Mouse (Mus musculus) megakaryocyte, embryonic 14.5 days (primary cell): ENCODE measurements at regions not wholly inside any gene's neighbourhood (a gene's known extent, or its start where the extent isn't known, plus 50 kb on each side); places are given as distances from the start of the nearest gene placed in this dataset.

Experiments
- H3K27me3 ChIP-seq: replicated peaks from 2 replicates; pipeline ENCODE3; 2012; ENCODE audit warnings: inconsistent platforms
- H3K36me3 ChIP-seq: replicated peaks from 2 replicates; pipeline ENCODE3; 2012; ENCODE audit warnings: low read length, inconsistent platforms, mixed read lengths
- H3K4me1 ChIP-seq: 2 replicates; pipeline ENCODE4 v1.6.1; 2012; ENCODE audit warnings: inconsistent platforms
- H3K4me3 ChIP-seq: replicated peaks from 2 replicates; pipeline ENCODE3; 2012; ENCODE audit warnings: moderate library complexity, mild to moderate bottlenecking, inconsistent platforms
- H3K9me3 ChIP-seq: 2 replicates; pipeline ENCODE4 v1.6.1; 2012; ENCODE audit warnings: inconsistent platforms
- FLI1 ChIP-seq: IDR thresholded peaks from 2 replicates; pipeline ENCODE4 v1.6.1; 2012; ENCODE audit warnings: low read length, inconsistent platforms, mixed read lengths
- GATA1 ChIP-seq: IDR thresholded peaks from 3 replicates; pipeline ENCODE4 v1.6.1; 2012; ENCODE audit warnings: mixed read lengths, low read length, inconsistent platforms, borderline replicate concordance

DNA sequence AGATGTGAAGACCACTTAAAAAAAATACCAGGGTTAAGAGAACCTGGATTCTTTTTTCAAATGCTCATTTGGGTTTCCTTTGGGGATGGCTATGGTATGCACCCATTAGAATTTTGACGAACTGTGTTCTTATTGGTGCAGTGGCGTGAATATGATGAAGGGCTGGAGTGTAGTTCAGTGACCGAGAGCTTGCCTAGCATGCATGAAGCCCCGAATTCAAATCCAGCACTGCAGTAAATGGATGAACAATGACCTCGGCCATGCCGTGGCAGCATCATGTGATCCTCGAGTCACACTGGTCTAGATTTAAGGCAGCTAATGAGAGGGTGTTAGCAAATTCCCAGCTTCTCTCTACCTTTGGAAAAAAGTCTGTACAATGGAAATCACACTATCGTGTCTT is 286.4 kb upstream of the Ubash3b start:
- no peaks in the 10 kb centered on the region for H3K9me3 ChIP-seq
- H3K36me3 ChIP-seq: no peaks in the 10 kb centered on the region
- no peaks in the 10 kb centered on the region for H3K4me1 ChIP-seq
- TF ChIP-seq GATA1: no peak
- TF ChIP-seq FLI1: no peak
- peaks cover 3% of the 10 kb centered on the region for H3K27me3 ChIP-seq
- no peak overlapping the region for H3K4me3 ChIP-seq

DNA sequence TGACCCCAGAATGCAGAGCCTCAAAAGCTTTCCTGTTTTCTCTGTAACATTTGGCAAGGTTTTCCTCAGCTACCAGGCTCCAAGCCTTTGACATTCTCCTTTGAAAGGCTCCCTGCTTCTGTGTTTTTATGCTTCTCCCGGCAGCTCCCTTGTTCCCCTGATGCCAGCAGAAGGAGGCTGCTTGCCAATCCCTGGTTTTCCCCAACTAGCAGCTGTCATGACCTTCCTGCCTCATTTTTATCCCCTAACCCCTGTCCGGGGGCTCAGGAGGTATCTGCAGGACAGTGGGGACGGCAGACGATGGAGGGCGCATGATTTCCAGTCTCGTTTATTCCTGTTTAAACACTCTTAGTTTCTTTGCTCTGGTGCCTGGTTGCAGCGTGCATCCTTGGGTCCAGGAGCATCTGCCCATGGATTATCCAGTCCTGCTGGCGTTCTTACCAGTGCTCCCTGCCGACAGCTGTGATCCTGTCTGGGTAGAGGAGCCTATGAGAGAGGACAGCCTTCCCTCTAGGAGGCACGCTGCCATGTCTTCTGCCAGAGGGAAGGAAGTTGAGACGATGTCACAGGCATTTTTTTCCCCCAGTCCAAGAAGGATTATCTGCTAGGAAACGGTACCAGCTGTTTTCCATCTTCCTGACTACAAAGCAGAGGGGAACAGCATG is 285.8 kb upstream of the Ubash3b start:
- no peak overlapping the region for H3K4me3 ChIP-seq
- H3K36me3 ChIP-seq: no peaks in the 10 kb centered on the region
- TF ChIP-seq GATA1 (no peak), FLI1 (no peak)
- H3K9me3 ChIP-seq: no peaks in the 10 kb centered on the region
- peaks cover 3% of the 10 kb centered on the region for H3K27me3 ChIP-seq
- H3K4me1 ChIP-seq: no peaks in the 10 kb centered on the region

DNA sequence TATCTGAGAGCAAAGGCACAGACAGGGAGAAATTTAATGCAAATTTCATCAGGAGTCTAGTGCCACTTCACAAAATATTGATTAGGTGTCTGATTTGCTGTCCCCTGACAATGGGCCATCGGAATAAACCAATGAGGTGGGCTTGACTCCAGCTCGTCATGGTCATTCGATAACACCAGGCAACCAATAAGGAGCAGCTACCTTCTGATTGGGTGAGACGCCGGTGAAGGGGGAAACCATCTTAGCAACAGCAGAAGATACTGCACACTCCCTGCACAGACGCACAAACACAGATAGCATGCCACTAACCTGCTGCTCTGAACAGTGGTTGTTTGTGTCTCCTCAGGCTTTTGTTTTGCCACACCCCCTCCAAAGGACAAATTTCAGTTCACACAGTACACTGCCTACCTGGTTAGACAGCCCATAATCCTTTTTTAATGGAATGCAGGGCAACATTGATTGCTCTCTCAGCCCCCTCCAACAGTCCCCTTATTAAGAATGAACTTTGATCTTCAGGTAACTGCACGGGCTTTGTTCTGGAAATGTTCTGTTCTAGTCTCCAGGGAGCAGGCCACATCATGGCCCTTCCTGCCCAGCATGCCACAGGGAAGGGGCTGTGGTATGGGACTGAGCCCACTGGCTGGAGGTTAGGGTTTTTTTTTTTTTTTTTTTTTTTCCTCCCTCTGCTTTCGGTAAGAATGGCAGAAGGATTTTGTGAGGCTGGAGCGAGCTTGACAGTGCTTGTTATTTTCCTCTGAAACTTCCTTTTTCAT is 285.1 kb upstream of the Ubash3b start:
- no peak overlapping the region for H3K4me3 ChIP-seq
- peaks cover 3% of the 10 kb centered on the region for H3K27me3 ChIP-seq
- TF ChIP-seq FLI1 (no peak), GATA1 (no peak)
- H3K36me3 ChIP-seq: no peaks in the 10 kb centered on the region
- no peaks in the 10 kb centered on the region for H3K9me3 ChIP-seq
- no peaks in the 10 kb centered on the region for H3K4me1 ChIP-seq

DNA sequence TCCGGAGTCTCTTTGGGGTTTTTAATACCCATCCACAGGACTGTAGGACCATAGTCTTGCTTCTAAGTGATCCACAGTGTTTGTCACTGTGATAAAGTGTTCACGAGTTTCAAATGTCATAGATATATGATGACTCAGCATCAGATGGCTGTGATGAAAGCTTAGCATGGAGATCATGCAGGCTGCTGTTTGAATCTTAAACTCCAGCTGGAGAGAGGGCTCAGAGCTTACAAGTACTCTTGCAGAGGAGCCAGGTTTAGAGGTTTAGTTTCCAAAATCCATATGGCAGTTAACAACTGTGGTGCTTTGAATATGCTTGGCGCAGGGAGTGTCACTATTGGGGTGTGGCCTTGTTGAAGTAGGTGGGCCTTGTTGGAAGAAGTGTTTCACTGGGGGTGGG is 280.9 kb upstream of the Ubash3b start:
- no peak for TF ChIP-seq GATA1
- TF ChIP-seq FLI1: no peak
- Histone ChIP-seq H3K4me1 (no peaks in the 10 kb centered on the region), H3K4me3 (no peak overlapping the region), H3K36me3 (no peaks in the 10 kb centered on the region), H3K9me3 (no peaks in the 10 kb centered on the region), H3K27me3 (peaks cover 2% of the 10 kb centered on the region)

DNA sequence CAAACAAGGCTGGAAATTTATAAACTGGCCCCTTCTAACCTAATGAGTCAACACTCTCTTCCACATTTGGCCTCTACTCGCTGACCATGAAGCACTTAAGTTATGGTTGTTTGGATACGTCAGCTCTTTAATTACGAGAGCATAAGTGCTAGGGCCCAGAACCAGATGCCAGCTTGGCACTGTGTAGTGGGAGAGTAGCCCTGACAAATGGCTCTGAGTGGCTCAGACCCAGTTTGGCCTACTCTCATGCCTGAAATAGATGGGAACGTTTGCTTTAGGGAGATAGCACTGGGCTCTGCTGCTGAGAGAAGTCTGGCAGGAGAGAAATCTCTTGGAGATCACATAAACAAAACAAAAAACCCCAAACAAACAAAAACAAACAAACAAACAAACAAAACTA is 278.5 kb upstream of the Ubash3b start:
- H3K4me1 ChIP-seq: no peaks in the 10 kb centered on the region
- no peak overlapping the region for H3K4me3 ChIP-seq
- no peak for TF ChIP-seq FLI1
- TF ChIP-seq GATA1: no peak
- H3K9me3 ChIP-seq: no peaks in the 10 kb centered on the region
- H3K27me3 ChIP-seq: no peaks in the 10 kb centered on the region
- H3K36me3 ChIP-seq: no peaks in the 10 kb centered on the region

DNA sequence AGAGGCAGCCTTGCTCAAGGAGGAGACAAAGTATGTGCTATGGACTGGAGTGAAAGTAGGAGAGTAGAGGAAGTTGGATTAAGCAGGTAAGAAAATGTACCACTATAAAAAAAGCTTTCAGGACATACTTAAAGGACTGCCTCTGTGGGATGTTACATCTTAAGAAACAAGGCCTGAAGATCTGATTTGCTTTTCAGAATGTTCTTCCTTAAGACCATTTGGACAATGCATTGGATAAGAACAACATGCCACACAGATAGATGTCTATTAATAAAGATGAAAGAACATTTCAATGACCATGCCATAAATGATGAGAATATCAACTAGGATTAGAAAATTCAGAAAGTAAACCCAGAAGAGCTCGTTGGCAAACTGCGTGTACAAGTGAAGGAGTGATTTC is 276.6 kb upstream of the Ubash3b start:
- H3K4me3 ChIP-seq: no peak overlapping the region
- H3K27me3 ChIP-seq: no peaks in the 10 kb centered on the region
- TF ChIP-seq GATA1 (no peak), FLI1 (no peak)
- H3K36me3 ChIP-seq: no peaks in the 10 kb centered on the region
- H3K4me1 ChIP-seq: no peaks in the 10 kb centered on the region
- no peaks in the 10 kb centered on the region for H3K9me3 ChIP-seq

DNA sequence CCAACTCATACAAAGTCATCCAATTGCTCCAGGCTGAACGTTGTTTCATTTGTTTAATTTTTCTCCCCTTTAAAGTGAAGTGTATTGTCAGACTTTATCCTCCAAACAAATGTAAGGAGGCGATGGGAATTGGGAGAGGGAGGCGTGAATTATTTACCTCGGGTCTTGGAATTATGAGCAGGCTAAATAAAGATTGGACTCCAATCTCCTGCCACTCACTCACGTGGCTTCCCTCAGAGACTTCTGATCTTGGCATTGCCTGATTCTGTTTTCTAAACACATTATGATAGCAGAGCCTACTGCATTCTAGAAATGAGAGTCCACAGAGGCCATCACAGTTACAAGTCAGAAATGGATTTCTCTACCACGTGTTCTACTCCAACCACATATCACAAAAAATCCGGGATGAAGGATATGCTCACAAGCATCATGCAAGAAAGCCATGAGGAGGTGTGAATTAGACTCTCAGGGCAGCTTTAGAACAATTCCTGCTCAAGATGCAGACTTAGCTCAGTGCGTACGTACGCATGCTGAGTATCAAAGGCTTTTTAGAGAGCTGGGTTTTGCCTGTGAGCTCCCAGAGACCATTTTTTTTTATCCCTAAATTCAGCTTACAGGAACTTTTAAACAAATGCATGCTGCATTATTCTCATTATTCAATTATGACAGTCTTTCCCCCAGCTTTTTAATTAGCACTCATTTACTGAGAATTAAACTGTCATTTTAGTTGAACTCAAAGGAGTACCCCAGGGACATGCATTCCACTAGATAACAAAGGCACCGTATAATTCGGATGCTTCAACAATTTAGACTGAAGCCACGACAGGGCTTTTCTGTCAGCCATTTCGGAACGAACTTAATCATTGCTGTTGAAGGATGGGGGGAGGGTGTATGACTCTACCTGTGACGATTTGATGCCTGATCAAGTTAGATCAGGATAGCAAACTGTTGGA is 269.2 kb upstream of the Ubash3b start:
- no peaks in the 10 kb centered on the region for H3K36me3 ChIP-seq
- no peaks in the 10 kb centered on the region for H3K9me3 ChIP-seq
- no peaks in the 10 kb centered on the region for H3K27me3 ChIP-seq
- no peaks in the 10 kb centered on the region for H3K4me1 ChIP-seq
- no peak overlapping the region for H3K4me3 ChIP-seq
- TF ChIP-seq GATA1 (no peak), FLI1 (no peak)

DNA sequence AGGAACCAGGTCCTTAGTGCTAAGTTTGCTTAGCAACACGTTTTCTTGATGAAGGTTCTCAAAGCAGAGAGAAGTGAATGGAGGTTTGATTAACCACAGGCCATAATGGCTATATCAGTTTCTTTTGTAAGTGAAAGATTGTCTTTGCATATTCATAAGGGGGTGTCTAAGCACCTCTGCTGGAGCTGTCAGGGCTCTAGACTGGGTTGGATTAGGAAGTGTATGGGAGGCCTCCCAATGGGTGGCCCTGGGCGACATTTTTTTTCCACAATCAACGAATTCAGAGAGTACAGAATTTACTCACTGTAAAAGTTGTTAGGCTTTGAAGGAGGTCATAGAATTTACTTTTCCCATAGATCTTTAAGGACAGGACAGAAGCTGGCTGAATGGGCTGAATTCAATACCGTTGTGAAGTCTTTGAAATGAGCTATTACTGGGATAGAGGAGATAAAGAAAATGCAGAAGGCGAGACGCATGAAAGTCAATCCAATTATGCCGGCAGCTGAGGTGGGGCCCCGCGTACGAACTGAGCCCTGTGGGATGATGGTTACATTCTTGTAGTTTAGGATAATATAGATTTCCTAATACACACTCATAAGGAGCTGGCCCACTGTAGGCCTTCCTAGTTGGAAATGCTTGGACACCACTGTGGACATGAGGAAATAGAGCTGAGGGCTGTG is 268.4 kb upstream of the Ubash3b start:
- H3K4me3 ChIP-seq: no peak overlapping the region
- H3K9me3 ChIP-seq: no peaks in the 10 kb centered on the region
- TF ChIP-seq FLI1 (no peak), GATA1 (no peak)
- H3K36me3 ChIP-seq: no peaks in the 10 kb centered on the region
- no peaks in the 10 kb centered on the region for H3K27me3 ChIP-seq
- H3K4me1 ChIP-seq: no peaks in the 10 kb centered on the region

DNA sequence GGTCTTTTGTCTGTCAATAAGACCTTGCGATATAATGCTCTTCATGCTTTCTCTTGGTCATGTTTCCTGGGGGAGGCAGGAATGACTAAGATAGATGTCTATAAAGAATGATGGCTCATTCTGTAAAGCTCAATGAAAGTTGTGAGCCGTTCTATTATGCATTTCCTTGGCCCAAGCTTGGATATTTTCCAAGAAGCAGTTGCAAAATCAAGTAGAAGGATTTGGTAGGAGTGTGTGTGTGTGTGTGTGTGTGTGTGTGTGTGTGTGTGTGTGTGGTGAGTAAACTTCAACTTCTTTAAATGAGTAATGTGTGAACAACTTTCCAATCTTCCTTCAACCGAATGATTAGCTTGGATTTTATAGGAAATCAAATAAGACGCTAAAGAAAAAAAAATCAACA is 267.7 kb upstream of the Ubash3b start:
- TF ChIP-seq GATA1 (no peak), FLI1 (no peak)
- Histone ChIP-seq H3K27me3 (no peaks in the 10 kb centered on the region), H3K9me3 (no peaks in the 10 kb centered on the region), H3K4me1 (no peaks in the 10 kb centered on the region), H3K36me3 (no peaks in the 10 kb centered on the region), H3K4me3 (no peak overlapping the region)
